In the genomic region with DNA sequence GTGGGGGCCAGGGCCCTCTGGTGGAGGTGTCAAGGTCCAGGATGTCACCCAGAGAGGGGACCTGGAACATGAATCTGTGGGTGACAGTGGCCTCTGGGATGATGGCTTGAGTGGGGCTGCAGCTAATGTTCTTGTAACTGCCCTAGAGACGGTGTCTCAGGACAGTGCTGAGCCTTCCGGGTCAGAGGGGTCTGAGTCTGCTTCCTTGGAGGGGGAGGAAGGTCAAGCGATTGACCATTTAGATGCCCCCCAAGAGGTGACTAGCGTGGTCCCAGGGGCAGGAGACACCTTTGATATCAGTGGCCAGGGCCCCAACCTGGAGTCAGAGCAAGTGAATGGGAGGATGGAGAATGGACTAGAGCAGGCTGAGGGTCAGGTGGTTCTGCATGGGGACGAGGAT, we compare ENCODE assay signal across 1 mouse cellular context.
TF ChIP-seq lines count a peak whose summit lies in the region.

No protein-coding gene starts in this region.

TF ChIP-seq in myocyte, 11 proteins besides CTCF, POLR2A, EP300 and RAD21:
- TF ChIP-seq POLR2AphosphoS2 (IDR thresholded peaks at IDR 0.05; ENCODE audit: insufficient read length, low read depth) (peak; percentile 60), MYOD1 (IDR thresholded peaks at IDR 0.05; ENCODE audit: control insufficient read depth in 1 of 3, insufficient read length in 2 of 3, low read depth in 2 of 3) (no peak), CEBPB (IDR thresholded peaks at IDR 0.05; ENCODE audit: insufficient read depth, poor library complexity, severe bottlenecking) (no peak), REST (IDR thresholded peaks at IDR 0.05; ENCODE audit: insufficient read depth, insufficient read length) (no peak), E2F4 (IDR thresholded peaks at IDR 0.05; ENCODE audit: insufficient read depth) (no peak), MAX (IDR thresholded peaks at IDR 0.05; ENCODE audit: low read depth) (no peak)
TF ChIP-seq in myocyte: peak in this region for 1.
